Mouse (Mus musculus) stomach, postnatal 0 days (tissue): ENCODE measurements around the gene Cd59b.

Experiments
- CTCF ChIP-seq: IDR thresholded peaks from 2 replicates; pipeline ENCODE4 v1.5.1; 2016; ENCODE audit warnings: antibody characterized with exemption, low read depth, mild to moderate bottlenecking, moderate library complexity
- EP300 ChIP-seq: optimal IDR thresholded peaks from 2 replicates; pipeline ENCODE3; 2016; ENCODE audit warnings: antibody characterized with exemption

DNA sequence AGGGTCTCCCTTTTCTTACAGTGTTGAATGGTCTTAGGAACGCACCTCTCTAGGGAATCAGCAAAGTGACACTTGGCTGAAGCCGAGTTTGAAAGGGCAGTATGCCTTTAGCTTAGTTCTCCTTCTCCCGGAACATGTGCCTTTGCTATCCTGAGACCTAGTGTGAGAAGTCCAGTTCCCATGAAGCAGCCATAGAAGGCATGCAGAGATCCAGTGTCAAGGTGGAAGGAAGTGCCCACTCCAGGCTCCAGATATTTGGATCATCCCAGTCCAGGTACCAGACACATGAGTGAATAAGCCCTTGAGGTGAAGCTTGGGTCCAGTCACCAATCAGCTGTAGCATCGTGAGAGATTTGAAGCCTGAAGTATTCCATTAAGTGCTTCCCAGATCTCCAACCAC is 10.7 kb upstream of the Cd59b start:
- TF ChIP-seq CTCF: no peak
- no peak for TF ChIP-seq EP300
